Mouse (Mus musculus): ENCODE measurements around the gene Arf5. TPM values are rescaled to one million over a fixed set of nuclear protein-coding genes. Genes with fewer than 3 reads are reported as not detected.

Gene Arf5
- polyA plus RNA-seq, 1 experiment, result 598 TPM

DNA sequence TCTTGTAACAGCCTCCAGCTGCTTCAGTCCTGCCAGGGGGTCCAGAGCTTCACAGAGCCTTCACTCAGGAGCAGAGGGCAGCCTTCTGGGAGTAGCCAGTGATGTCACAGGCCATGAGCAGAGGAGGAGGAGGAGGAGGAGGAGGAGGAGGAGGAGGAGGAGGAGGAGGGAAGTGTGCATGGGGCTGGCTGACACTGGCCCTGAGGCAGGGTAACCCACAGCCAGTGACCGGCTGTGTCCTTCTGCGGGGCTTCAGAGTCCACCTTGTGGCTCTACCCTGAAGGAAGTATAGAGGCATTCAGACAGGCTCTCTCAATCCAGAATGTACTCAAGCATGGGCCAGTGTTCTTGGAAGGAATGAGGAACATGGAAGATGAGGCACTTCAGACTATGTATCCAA is 25.9 kb downstream of the Arf5 start, which contains the start of gene Pax4:
Pax4 (minus strand) TSS at position 101 of the 400 bp plus-strand sequence.
- no peaks in the 10 kb centered on the region for H3K9me3 ChIP-seq (ENCODE audit: control insufficient read depth, low read length)
- H3K27me3 ChIP-seq (ENCODE audit: control insufficient read depth), result peaks cover 57% of the 10 kb centered on the region
- no peak for TF ChIP-seq TAL1 (IDR thresholded peaks at IDR 0.05; ENCODE audit: low read length)
- TF ChIP-seq GATA1 (IDR thresholded peaks at IDR 0.05; ENCODE audit: low read length), result no peak
- H3K4me1 ChIP-seq (ENCODE audit: control insufficient read depth), result no peaks in the 10 kb centered on the region
- H3K4me3 ChIP-seq (replicated peaks), result no peak within 1 kb of the TSS
- no peaks in the 10 kb centered on the region for H3K36me3 ChIP-seq (ENCODE audit: control insufficient read depth)

GRCm38 (mm10) chr6:28450481-28450880 is 27.1 kb downstream of the Arf5 start:
- no peaks in the 10 kb centered on the region for H3K36me3 ChIP-seq (ENCODE audit: control insufficient read depth)
- no peaks in the 10 kb centered on the region for H3K4me1 ChIP-seq (ENCODE audit: control insufficient read depth)
- peaks cover 59% of the 10 kb centered on the region for H3K27me3 ChIP-seq (ENCODE audit: control insufficient read depth)
- TF ChIP-seq GATA1 (IDR thresholded peaks at IDR 0.05; ENCODE audit: low read length) (no peak), TAL1 (IDR thresholded peaks at IDR 0.05; ENCODE audit: low read length) (no peak)
- H3K9me3 ChIP-seq (ENCODE audit: control insufficient read depth, low read length), result no peaks in the 10 kb centered on the region
- H3K4me3 ChIP-seq (replicated peaks), result no peak overlapping the region

DNA sequence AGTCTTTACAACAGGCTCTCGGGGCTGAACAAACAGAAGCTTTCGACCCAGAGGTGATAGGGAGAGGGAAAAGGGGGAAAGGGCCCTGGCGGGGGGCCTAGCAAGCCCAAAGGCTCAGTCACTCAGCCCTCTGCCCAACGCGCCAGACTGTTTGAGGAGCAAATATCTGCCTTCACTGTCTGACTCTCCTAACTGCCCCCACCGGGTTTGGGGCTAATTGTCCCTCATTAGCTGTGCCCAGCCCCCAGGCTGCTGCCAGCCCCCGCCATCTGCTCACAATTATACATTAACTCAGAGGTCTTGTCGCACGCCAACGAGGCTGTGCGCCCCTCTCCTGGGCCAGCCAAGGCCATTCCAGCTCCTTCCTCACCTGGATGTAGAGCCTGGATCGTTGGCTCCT is 27.6 kb downstream of the Arf5 start:
- TF ChIP-seq TAL1 (IDR thresholded peaks at IDR 0.05; ENCODE audit: low read length), result no peak
- TF ChIP-seq GATA1 (IDR thresholded peaks at IDR 0.05; ENCODE audit: low read length), result no peak
- Histone ChIP-seq H3K36me3 (ENCODE audit: control insufficient read depth) (no peaks in the 10 kb centered on the region), H3K27me3 (ENCODE audit: control insufficient read depth) (peaks cover 58% of the 10 kb centered on the region), H3K4me3 (replicated peaks) (no peak overlapping the region), H3K9me3 (ENCODE audit: control insufficient read depth, low read length) (no peaks in the 10 kb centered on the region), H3K4me1 (ENCODE audit: control insufficient read depth) (no peaks in the 10 kb centered on the region)

GRCm38 (mm10) chr6:28459221-28459668 is 35.9 kb downstream of the Arf5 start:
- TF ChIP-seq GATA1 (IDR thresholded peaks at IDR 0.05; ENCODE audit: low read length), result no peak
- no peak for TF ChIP-seq TAL1 (IDR thresholded peaks at IDR 0.05; ENCODE audit: low read length)

GRCm38 (mm10) chr6:28460534-28460933 is 37.2 kb downstream of the Arf5 start:
- TF ChIP-seq GATA1 (IDR thresholded peaks at IDR 0.05; ENCODE audit: low read length) (no peak), TAL1 (IDR thresholded peaks at IDR 0.05; ENCODE audit: low read length) (no peak)
- Histone ChIP-seq H3K4me1 (ENCODE audit: control insufficient read depth) (peaks cover 2% of the 10 kb centered on the region; the same call in 1 of the 2 replicates), H3K36me3 (ENCODE audit: control insufficient read depth) (no peaks in the 10 kb centered on the region), H3K27me3 (ENCODE audit: control insufficient read depth) (peaks cover 15% of the 10 kb centered on the region), H3K4me3 (replicated peaks) (no peak overlapping the region), H3K9me3 (ENCODE audit: control insufficient read depth, low read length) (no peaks in the 10 kb centered on the region)

More at GRCm38 (mm10) chr6:28459221-28459668, 35.9 kb downstream of the Arf5 start:
- H3K4me1 ChIP-seq (ENCODE audit: control insufficient read depth), result peaks cover 2% of the 10 kb centered on the region; the same call in 1 of the 2 replicates
- H3K27me3 ChIP-seq (ENCODE audit: control insufficient read depth), result peaks cover 14% of the 10 kb centered on the region
- H3K4me3 ChIP-seq (replicated peaks), result no peak overlapping the region
- no peaks in the 10 kb centered on the region for H3K36me3 ChIP-seq (ENCODE audit: control insufficient read depth)
- H3K9me3 ChIP-seq (ENCODE audit: control insufficient read depth, low read length), result no peaks in the 10 kb centered on the region

- TF ChIP-seq GATA1 (IDR thresholded peaks at IDR 0.05; ENCODE audit: low read length), result no peak
- no peak for TF ChIP-seq TAL1 (IDR thresholded peaks at IDR 0.05; ENCODE audit: low read length)
- H3K4me3 ChIP-seq (replicated peaks), result no peak overlapping the region
Measured at GRCm38 (mm10) chr6:28464630-28465029, 41.3 kb downstream of the Arf5 start.

GRCm38 (mm10) chr6:28470017-28470602 is 46.8 kb downstream of the Arf5 start:
- Histone ChIP-seq H3K4me1 (ENCODE audit: control insufficient read depth) (no peaks in the 10 kb centered on the region), H3K4me3 (replicated peaks) (no peak overlapping the region), H3K36me3 (ENCODE audit: control insufficient read depth) (no peaks in the 10 kb centered on the region), H3K9me3 (ENCODE audit: control insufficient read depth, low read length) (no peaks in the 10 kb centered on the region), H3K27me3 (ENCODE audit: control insufficient read depth) (no peaks in the 10 kb centered on the region)
- TF ChIP-seq GATA1 (IDR thresholded peaks at IDR 0.05; ENCODE audit: low read length) (no peak), TAL1 (IDR thresholded peaks at IDR 0.05; ENCODE audit: low read length) (no peak)

More at GRCm38 (mm10) chr6:28464630-28465029, 41.3 kb downstream of the Arf5 start:
- Histone ChIP-seq H3K4me1 (ENCODE audit: control insufficient read depth) (peaks cover 2% of the 10 kb centered on the region; the same call in 1 of the 2 replicates), H3K36me3 (ENCODE audit: control insufficient read depth) (no peaks in the 10 kb centered on the region), H3K9me3 (ENCODE audit: control insufficient read depth, low read length) (no peaks in the 10 kb centered on the region), H3K27me3 (ENCODE audit: control insufficient read depth) (peaks cover 7% of the 10 kb centered on the region)

DNA sequence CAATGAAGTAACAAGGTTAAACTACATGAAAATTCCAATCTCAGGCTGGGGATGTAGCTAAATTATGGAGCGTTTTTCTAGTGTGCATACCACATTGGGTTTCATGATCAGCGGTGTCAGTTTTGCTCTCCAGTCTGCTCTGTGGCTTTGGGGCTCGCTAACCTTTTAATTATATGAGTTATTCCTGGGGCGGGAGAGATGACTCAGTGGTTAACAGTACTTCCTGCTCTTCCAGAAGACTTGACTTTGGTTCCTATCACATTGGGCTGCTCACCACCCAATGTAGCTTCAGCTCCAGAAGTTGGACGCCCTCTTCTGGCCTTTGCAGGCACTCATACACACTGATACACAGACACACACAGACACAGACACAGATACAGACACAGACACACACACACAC is 47.3 kb downstream of the Arf5 start:
- Histone ChIP-seq H3K4me3 (replicated peaks) (no peak overlapping the region), H3K27me3 (ENCODE audit: control insufficient read depth) (no peaks in the 10 kb centered on the region), H3K36me3 (ENCODE audit: control insufficient read depth) (no peaks in the 10 kb centered on the region), H3K4me1 (ENCODE audit: control insufficient read depth) (no peaks in the 10 kb centered on the region), H3K9me3 (ENCODE audit: control insufficient read depth, low read length) (no peaks in the 10 kb centered on the region)
- no peak for TF ChIP-seq GATA1 (IDR thresholded peaks at IDR 0.05; ENCODE audit: low read length)
- TF ChIP-seq TAL1 (IDR thresholded peaks at IDR 0.05; ENCODE audit: low read length), result no peak

- Histone ChIP-seq H3K9me3 (ENCODE audit: control insufficient read depth, low read length) (no peaks in the 10 kb centered on the region), H3K4me3 (replicated peaks) (no peak overlapping the region), H3K27me3 (ENCODE audit: control insufficient read depth) (no peaks in the 10 kb centered on the region), H3K4me1 (ENCODE audit: control insufficient read depth) (no peaks in the 10 kb centered on the region), H3K36me3 (ENCODE audit: control insufficient read depth) (no peaks in the 10 kb centered on the region)
- TF ChIP-seq GATA1 (IDR thresholded peaks at IDR 0.05; ENCODE audit: low read length) (no peak), TAL1 (IDR thresholded peaks at IDR 0.05; ENCODE audit: low read length) (no peak)
Measured at GRCm38 (mm10) chr6:28471284-28472035, 48.1 kb downstream of the Arf5 start.
